Mouse (Mus musculus) heart, postnatal 0 days (tissue): ENCODE results near the gene Lrg1. TPM values are rescaled to one million over a fixed set of nuclear protein-coding genes. Genes with fewer than 3 reads are reported as not detected.
A peak's percentile ranks its signal among the peaks of the same experiment; 100 is the strongest.

Experiments used
- ATAC-seq: fragments of 200-750 bp; cut with Nextera tagmentation; 2 replicates; pipeline ENCODE4 v1.8.0; 2017; ENCODE audit warnings: low read depth, moderate number of reproducible peaks, moderate library complexity; ENCODE audit not compliant: insufficient read depth
- DNase-seq: peaks from one replicate; pipeline ENCODE4 v3.0.0-alpha.2; 2016; ENCODE audit warnings: low spot score
- H3K27ac ChIP-seq: fragments of 300-500 bp; sonication (generic); 2 replicates; pipeline ENCODE4 v1.5.1; 2014; ENCODE audit warnings: low read depth, mild to moderate bottlenecking
- H3K27me3 ChIP-seq: fragments of 300-500 bp; sonication (generic); 2 replicates; pipeline ENCODE4 v1.6.1; 2014; ENCODE audit warnings: low read length, mixed read lengths; ENCODE audit not compliant: control insufficient read depth, insufficient read depth
- H3K36me3 ChIP-seq: fragments of 300-500 bp; sonication (generic); replicated peaks from 2 replicates; pipeline ENCODE4 v1.6.1; 2014; ENCODE audit warnings: low read length, mixed read lengths; ENCODE audit not compliant: control insufficient read depth, insufficient read depth
- H3K4me1 ChIP-seq: fragments of 300-500 bp; sonication (generic); 2 replicates; pipeline ENCODE4 v1.6.1; 2014; ENCODE audit warnings: antibody characterized with exemption; ENCODE audit not compliant: control insufficient read depth, insufficient read depth
- H3K4me2 ChIP-seq: fragments of 300-500 bp; sonication (generic); 2 replicates; pipeline ENCODE4 v1.6.1; 2014; ENCODE audit warnings: low read depth, mild to moderate bottlenecking, low read length, moderate library complexity
- H3K4me3 ChIP-seq: fragments of 300-500 bp; sonication (generic); 2 replicates; pipeline ENCODE4 v1.5.1; 2014; ENCODE audit warnings: low read depth, low read length
- H3K9ac ChIP-seq: fragments of 300-500 bp; sonication (generic); replicated peaks from 2 replicates; pipeline ENCODE4 v1.6.1; 2014; ENCODE audit warnings: low read depth, low read length, mixed read lengths
- H3K9me3 ChIP-seq: fragments of 300-500 bp; sonication (generic); replicated peaks from 2 replicates; pipeline ENCODE4 v1.6.1; 2016; ENCODE audit warnings: low read length; ENCODE audit not compliant: control insufficient read depth
- CTCF ChIP-seq: IDR thresholded peaks from 2 replicates; pipeline ENCODE4 v1.5.1; 2016; ENCODE audit warnings: antibody characterized with exemption, control low read depth, low read depth
- EP300 ChIP-seq: IDR thresholded peaks from 2 replicates; pipeline ENCODE4 v1.6.1; 2016; ENCODE audit warnings: antibody characterized with exemption, low read depth
- WGBS: fragments of 180-500 bp; shearing (Covaris S2); extraction: QIAGEN DNeasy Blood & Tissue Kit; methylation state at CpG from one replicate; pipeline ENCODE4 v1.1.7; 2014; 5-methylcytosine and 5-hydroxymethylcytosine counted together
- polyA plus RNA-seq: library from polyadenylated mRNA; unstranded; fragments of >200 nt; fragmentation: Nextera tagmentation; extraction: Ambion mirVana; gene quantifications from 2 replicates; pipeline ENCODE4 v1.2.1, GENCODE M21; 2015
- total RNA-seq: library from RNA; depleted of rRNA; stranded (reverse); fragments of >200 nt; gene quantifications from 2 replicates; pipeline ENCODE4 v1.2.3, GENCODE M21; 2014; ENCODE audit warnings: low replicate concordance

The Lrg1 gene
- total and polyA plus RNA-seq, 2 experiments from 2014 or later: 4.5 to 9.0 TPM

DNA sequence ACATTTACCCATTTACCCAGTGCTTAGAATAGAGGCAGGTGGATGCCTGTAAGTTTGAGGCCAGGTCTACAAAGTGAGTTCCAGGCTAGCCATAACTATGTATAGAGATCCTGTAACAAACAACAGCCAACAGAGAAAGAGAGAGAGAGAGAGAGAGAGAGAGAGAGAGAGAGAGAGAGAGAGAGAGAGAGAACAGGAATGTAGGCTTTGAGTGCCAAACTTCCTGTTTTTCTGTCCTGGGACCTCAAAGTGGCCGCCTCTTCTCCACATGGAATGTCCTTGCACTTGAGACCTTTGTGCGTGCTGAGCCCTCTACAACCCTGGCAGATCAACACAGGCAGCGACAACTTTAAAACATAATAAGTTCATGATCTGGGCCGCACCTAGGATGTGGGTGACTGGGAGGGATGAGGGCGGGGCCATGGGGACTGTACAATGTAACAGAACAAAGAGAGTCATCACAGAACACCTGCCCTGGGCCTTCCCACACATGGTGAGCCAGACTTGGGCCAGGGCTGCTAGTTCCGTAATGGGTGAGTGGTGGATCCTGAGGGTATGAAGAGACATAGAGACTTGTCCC lies 41.8 kb upstream of the Lrg1 start:
- WGBS: 55% methylated on average over 6 of the region's 6 CpGs
- Histone ChIP-seq H3K4me2 (peak overlapping the region; percentile 71), H3K36me3 (no peaks in the 10 kb centered on the region), H3K27me3 (peaks cover 5% of the 10 kb centered on the region; the same call in 1 of the 2 replicates), H3K27ac (peak overlapping the region; percentile 28; the same call in 1 of the 2 replicates), H3K9ac (peak overlapping the region; percentile 6; the same call in 1 of the 2 replicates), H3K4me1 (peaks cover 9% of the 10 kb centered on the region; the same call in 1 of the 2 replicates), H3K4me3 (peak overlapping the region; percentile 45), H3K9me3 (no peaks in the 10 kb centered on the region)
- no peak for TF ChIP-seq EP300
- TF ChIP-seq CTCF: no peak
- ATAC-seq: no peak
- no peak for DNase-seq

DNA sequence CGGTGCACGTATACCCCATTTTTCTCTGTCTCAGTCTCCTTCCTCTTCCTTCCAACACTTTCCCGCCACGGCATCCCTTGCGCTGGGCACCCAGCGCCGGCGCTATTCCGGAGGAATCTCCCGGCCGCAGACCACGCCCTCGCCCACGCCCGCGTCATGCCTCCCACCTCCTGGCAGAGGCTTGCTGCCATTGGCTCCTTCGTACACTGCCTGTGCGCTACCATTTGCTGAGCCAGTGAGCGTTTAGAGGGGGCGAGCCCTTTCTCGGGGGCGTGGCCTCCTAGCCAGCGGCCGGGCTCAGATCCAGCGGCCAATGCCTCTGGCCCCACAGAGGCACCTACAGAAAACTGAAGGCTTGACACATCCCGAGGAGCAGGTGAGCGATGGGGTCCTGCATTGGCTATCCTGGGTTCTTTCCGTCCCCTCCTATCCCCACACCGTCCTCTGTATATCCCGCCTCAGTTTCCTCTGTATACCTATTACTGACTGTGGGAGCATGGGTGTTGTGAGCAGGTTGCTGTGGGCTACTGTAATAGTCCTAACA lies 40.5 kb upstream of the Lrg1 start, which contains the start of gene Tnfaip8l1:
TSS of gene Tnfaip8l1 (plus strand) at position 247 of the 544 bp plus-strand sequence.
- peaks cover 9% of the 10 kb centered on the region; the same call in 1 of the 2 replicates for H3K4me1 ChIP-seq
- H3K4me2 ChIP-seq: peak within 1 kb of the TSS; percentile 71
- H3K9ac ChIP-seq: peak within 1 kb of the TSS; percentile 26; the same call in 1 of the 2 replicates
- ATAC-seq (peak; percentile 99), DNase-seq (peak; percentile 96)
- H3K9me3 ChIP-seq: no peaks in the 10 kb centered on the region
- TF ChIP-seq CTCF (no peak), EP300 (no peak)
- peak within 1 kb of the TSS; percentile 40 for H3K27ac ChIP-seq
- peaks cover 17% of the 10 kb centered on the region for H3K27me3 ChIP-seq
- WGBS: 1% methylated on average over 30 of the region's 30 CpGs
- H3K36me3 ChIP-seq: no peaks in the 10 kb centered on the region
- peak within 1 kb of the TSS; percentile 45 for H3K4me3 ChIP-seq

DNA sequence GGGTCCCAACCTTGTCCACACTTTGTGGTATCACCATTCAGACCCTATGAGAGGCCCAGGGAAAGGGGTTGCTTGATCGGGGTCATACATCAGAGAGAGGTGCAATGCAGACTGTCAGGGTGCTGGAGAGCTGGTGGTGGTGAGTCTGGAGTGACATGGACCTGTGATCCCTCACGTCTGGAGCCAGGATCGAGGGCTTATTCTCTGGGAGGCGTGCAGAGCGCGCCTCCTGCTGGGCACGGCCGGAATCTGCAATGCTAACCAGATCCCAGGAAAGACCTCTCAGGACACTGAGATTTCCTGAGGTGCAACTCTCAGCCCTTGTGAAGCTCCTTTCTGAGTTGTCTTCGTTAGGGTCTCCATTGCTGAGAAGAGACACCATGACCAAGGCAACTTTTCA lies 37.9 kb upstream of the Lrg1 start:
- peak; percentile 81 for TF ChIP-seq CTCF
- no peak for TF ChIP-seq EP300
- 3% methylated on average over 9 of the region's 9 CpGs for WGBS
- H3K27ac ChIP-seq: no peak overlapping the region
- H3K4me1 ChIP-seq: peaks cover 9% of the 10 kb centered on the region; the same call in 1 of the 2 replicates
- DNase-seq: peak; percentile 76
- H3K36me3 ChIP-seq: no peaks in the 10 kb centered on the region
- no peak overlapping the region for H3K9ac ChIP-seq
- ATAC-seq: 0 out of 2 replicates have a peak, but pooled peaks have one; percentile 15
- H3K4me2 ChIP-seq: no peak overlapping the region
- H3K27me3 ChIP-seq: peaks cover 27% of the 10 kb centered on the region
- H3K9me3 ChIP-seq: no peaks in the 10 kb centered on the region
- H3K4me3 ChIP-seq: no peak overlapping the region

DNA sequence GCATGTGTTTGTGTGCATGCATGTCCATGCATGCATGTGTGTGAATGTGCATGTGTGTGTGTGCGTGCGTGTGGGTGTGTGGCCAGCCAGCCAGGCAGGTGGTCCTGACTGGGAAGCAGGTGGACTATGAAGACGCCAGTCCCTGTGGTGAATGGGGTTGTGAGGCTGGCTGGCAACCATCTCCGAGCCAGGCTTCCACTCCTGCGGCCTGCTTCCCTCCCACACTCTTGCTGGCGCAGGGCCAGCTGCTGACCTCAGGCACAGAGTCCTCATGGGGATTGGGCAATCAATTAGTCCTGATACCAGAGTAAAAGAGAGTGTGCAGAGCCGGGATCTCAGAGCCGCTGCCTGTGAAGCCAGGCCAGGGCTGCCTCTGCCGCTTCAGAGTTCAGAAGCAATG lies 31.8 kb upstream of the Lrg1 start:
- Histone ChIP-seq H3K27ac (no peak overlapping the region), H3K4me2 (no peak overlapping the region), H3K36me3 (no peaks in the 10 kb centered on the region), H3K4me1 (no peaks in the 10 kb centered on the region), H3K9ac (no peak overlapping the region), H3K9me3 (no peaks in the 10 kb centered on the region), H3K27me3 (peaks cover 55% of the 10 kb centered on the region), H3K4me3 (no peak overlapping the region)
- TF ChIP-seq CTCF: no peak
- DNase-seq (no peak), ATAC-seq (no peak)
- WGBS: 25% methylated on average over 9 of the region's 9 CpGs

DNA sequence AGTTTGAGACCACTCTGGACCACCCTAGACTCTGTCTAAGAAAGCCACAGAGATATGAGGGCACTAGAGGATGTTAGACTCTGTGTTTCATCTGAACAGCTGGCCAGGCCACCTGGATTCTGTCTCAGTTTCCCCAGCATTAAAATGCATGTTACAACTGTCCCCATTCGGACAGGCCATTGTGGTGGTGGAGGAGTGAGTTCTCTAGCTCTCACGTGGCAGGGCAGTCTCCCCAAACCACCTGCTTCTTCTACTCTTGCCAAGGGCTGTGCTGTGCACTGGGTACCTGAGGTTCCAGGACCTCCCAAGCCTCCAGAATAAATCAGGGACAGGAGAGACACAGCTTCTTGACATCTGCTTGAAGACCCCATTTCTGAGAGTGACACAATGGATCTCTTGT lies 28.1 kb upstream of the Lrg1 start:
- no peak for ATAC-seq
- Histone ChIP-seq H3K27me3 (peaks cover 69% of the 10 kb centered on the region), H3K27ac (no peak overlapping the region), H3K9me3 (no peaks in the 10 kb centered on the region), H3K36me3 (no peaks in the 10 kb centered on the region), H3K9ac (no peak overlapping the region), H3K4me3 (no peak overlapping the region), H3K4me1 (no peaks in the 10 kb centered on the region), H3K4me2 (no peak overlapping the region)
- 51% methylated on average over 2 of the region's 2 CpGs for WGBS
- no peak for TF ChIP-seq CTCF
- DNase-seq: no peak
